Mouse (Mus musculus) left cerebral cortex, adult 6 months (tissue): ENCODE data around the gene Rxfp4. TPM values are rescaled to one million over a fixed set of nuclear protein-coding genes. Genes with fewer than 3 reads are reported as not detected.

Experiments
- long read RNA-seq, 2 experiments: library from polyadenylated mRNA; unstranded; transcript quantifications; one replicate each; pipeline ENCODE4 v2.0.0; 2019 to 2020
- polyA plus RNA-seq: library from polyadenylated mRNA; unstranded; fragments of <200 nt; fragmentation: Nextera tagmentation; gene quantifications from 2 replicates; pipeline ENCODE4 v1.2.3, GENCODE M21; 2021

Rxfp4 gene
- polyA plus RNA-seq: not detected in 2 replicates
- long read RNA-seq, experiment 1: 0 reads
- long read RNA-seq, experiment 2: 0 reads

DNA sequence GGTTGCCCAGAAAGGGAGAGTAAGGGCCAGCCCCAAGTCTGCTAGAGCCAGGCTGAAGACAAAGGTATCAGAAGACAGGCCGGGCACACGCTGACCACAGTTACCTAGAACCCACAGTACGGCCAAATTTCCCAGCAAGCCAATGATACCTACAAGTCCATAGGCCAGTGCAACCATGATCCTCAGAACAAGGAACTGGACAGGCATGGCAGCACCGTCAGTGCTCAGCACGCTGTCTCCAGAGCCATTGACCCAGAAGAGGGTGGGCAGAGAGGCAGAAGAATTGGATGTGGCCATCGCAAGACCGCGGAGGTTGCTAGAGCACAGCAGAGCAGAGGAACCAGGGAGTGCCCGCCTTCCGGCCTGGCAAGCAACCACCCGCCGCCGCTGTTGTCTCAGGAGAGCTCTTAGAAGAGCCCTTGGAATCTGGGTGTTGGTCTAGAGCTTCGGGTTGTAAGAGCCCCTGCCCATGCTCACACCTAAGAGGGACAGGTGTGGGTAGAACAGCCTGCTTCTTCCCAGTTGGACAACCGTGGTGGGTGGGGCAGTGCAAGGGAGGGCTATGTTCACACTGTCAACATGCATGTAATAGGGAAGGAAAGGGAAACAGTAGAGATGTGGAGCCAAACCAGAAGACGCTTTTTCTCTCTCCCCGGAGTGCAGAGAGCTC lies at the start of gene Rxfp4:
TSS of gene Rxfp4 (minus strand) at position 297 of the 670 bp plus-strand sequence.

DNA sequence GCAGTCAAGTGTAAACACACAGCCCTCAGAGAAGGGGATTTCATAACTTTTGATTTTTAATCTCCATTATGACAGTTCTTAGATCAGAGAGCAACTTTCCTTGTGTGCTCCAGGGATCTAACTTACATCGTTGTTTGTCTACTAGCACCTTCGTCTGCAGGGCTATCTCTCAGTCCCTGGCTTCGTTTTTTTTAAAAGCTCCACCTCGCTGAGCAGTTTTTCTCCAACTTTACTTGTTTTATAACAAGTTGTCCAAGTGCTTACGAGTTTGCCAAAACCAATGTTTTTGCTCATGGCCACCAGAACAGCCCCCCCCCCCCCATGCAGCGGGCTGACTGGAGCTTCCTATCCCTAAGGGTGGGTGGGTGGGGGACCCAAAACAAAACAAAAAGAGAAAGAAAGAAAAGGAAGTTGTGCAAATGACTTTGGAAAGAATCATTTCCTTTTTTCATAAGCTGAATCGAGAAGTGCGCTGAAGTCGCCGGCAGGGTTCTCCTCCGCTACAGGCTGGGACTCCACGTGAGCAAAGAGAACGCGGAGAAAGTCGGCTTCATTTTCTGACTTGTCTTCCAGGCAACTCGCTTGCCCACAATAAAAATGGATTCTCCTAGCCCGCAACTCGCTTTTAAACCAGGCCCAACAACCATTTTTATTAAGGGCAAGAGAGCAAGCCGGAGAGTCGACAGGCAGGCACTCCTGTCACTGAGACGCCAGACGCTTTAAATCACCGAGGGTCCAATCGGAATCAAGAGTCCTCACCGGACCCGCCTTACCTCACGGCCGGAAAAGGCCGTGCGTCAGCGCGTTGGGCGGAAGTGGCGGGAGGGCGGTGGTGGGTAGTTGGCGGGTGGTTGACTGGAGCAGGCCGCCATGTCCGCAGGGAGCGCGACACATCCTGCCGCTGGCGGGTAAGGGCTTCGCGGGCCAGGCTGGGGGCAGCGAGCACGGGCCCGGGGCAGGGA lies 32.3 kb upstream of the Rxfp4 start, which contains the start of gene Khdc4:
TSS of gene Khdc4 (plus strand) at position 824 of the 962 bp plus-strand sequence.

DNA sequence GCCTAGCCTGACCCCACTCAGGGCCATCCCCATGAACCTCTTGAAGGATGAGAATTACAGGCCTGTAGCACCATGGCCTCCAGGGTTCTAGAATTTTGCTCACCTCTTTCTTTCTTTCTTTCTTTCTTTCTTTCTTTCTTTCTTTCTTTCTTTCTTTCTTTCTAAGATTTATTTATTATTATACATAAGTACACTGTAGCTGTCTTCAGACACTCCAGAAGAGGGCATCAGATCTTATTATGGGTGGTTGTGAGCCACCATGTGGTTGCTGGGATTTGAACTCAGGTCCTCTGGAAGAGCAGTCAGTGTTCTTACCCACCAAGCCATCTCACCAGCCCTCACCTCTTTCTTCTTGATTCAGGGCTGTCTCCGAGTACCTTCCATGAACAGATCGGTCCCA lies 47.3 kb downstream of the Rxfp4 start, which contains the start of gene Arhgef2:
TSS of gene Arhgef2 (plus strand) at position 301 of the 400 bp plus-strand sequence.

Other genes with a start within 250 kb of the Rxfp4 start
- 7.3 and 9.7 TPM in 2 replicates for gene Pmf1, start 242.8 kb downstream of the Rxfp4 start, polyA plus RNA-seq
- 41.1 and 42.3 TPM in 2 replicates for gene Slc25a44, start 228.0 kb downstream of the Rxfp4 start, polyA plus RNA-seq
- gene Sema4a, start 192.0 kb downstream of the Rxfp4 start, polyA plus RNA-seq: 14.1 and 17.3 TPM in 2 replicates
- 51.8 and 54.5 TPM in 2 replicates for gene Lmna, start 143.2 kb downstream of the Rxfp4 start, polyA plus RNA-seq
- 0.29 and 0.49 TPM in 2 replicates for gene Mex3a, start 120.7 kb downstream of the Rxfp4 start, polyA plus RNA-seq
- gene Rab25, start 104.8 kb downstream of the Rxfp4 start, polyA plus RNA-seq: not detected in 2 replicates
- 138 and 243 TPM in 2 replicates for gene Lamtor2, start 100.1 kb downstream of the Rxfp4 start, polyA plus RNA-seq
- 15.4 and 27.8 TPM in 2 replicates for gene Ubqln4, start 99.4 kb downstream of the Rxfp4 start, polyA plus RNA-seq
- 189 and 202 TPM in 2 replicates for gene Ssr2, start 77.3 kb downstream of the Rxfp4 start, polyA plus RNA-seq
- gene Arhgef2, start 47.2 kb downstream of the Rxfp4 start, polyA plus RNA-seq: 48.6 and 53.4 TPM in 2 replicates
- gene Khdc4, start 32.7 kb upstream of the Rxfp4 start, polyA plus RNA-seq: 22.7 and 35.6 TPM in 2 replicates
- gene Rit1, start 63.7 kb upstream of the Rxfp4 start, polyA plus RNA-seq: 55.4 and 59.7 TPM in 2 replicates
- 266 and 273 TPM in 2 replicates for gene Syt11, start 122.0 kb upstream of the Rxfp4 start, polyA plus RNA-seq
- gene Gon4l, start 182.1 kb upstream of the Rxfp4 start, polyA plus RNA-seq: 4.7 and 5.8 TPM in 2 replicates